Mouse (Mus musculus) MEL (cell line): Measurements from ENCODE around the gene Sdc1.

Source experiments
- CTCF ChIP-seq, 3 experiments: IDR thresholded peaks in 2 of 3; conservative IDR thresholded peaks in 1 of 3; 2 replicates each; pipeline ENCODE4 v1.5.1; 2011 to 2012; ENCODE audit warnings: low read length in 3 of 3, low read depth in 2 of 3, mild to moderate bottlenecking in 2 of 3, improper control_type of control experiment in 1 of 3, inconsistent platforms in 1 of 3, mixed read lengths in 1 of 3, moderate library complexity in 1 of 3; ENCODE audit not compliant: control insufficient read depth in 1 of 3, insufficient read depth in 1 of 3, poor library complexity in 1 of 3, severe bottlenecking in 1 of 3
- EP300 ChIP-seq, 2 experiments: IDR thresholded peaks; 2 replicates each; pipeline ENCODE4 v1.6.1; 2011; ENCODE audit warnings: improper control_type of control experiment in 2 of 2, low read length in 2 of 2, low read depth in 1 of 2, mild to moderate bottlenecking in 1 of 2
- ETS1 ChIP-seq: IDR thresholded peaks from 2 replicates; pipeline ENCODE4 v1.6.1; 2012; ENCODE audit warnings: low read depth, mild to moderate bottlenecking, inconsistent platforms, low read length, improper control_type of control experiment, moderate library complexity
- NELFE ChIP-seq: IDR thresholded peaks from 2 replicates; pipeline ENCODE4 v1.6.1; 2011; ENCODE audit warnings: low read depth, low read length, improper control_type of control experiment
- POLR2A ChIP-seq, 2 experiments: IDR thresholded peaks; 2 replicates each; pipeline ENCODE4 v1.6.1; 2011 to 2012; ENCODE audit warnings: low read length in 2 of 2, mild to moderate bottlenecking in 2 of 2, control low read depth in 1 of 2, improper control_type of control experiment in 1 of 2, low read depth in 1 of 2, moderate library complexity in 1 of 2; ENCODE audit not compliant: control insufficient read depth in 1 of 2, insufficient read depth in 1 of 2, poor library complexity in 1 of 2
- TAL1 ChIP-seq: IDR thresholded peaks from 2 replicates; pipeline ENCODE4 v1.6.1; 2012; ENCODE audit warnings: mild to moderate bottlenecking, inconsistent platforms, low read length, moderate library complexity, mixed read lengths
- TBP ChIP-seq: IDR thresholded peaks from 2 replicates; pipeline ENCODE4 v1.8.0; 2011; ENCODE audit warnings: low read depth, low read length, improper control_type of control experiment
- USF1 ChIP-seq: IDR thresholded peaks from 2 replicates; pipeline ENCODE4 v1.6.1; 2014; ENCODE audit warnings: low read depth, mild to moderate bottlenecking, inconsistent platforms, low read length, improper control_type of control experiment, moderate library complexity

GRCm38 (mm10) chr12:8761058-8761457, 10.1 kb upstream of the Sdc1 start:
- TF ChIP-seq CTCF (IDR thresholded peaks at IDR 0.05 in 2 of 3, conservative IDR thresholded peaks at IDR 0.05 in 1 of 3; ENCODE audit: control insufficient read depth in 1 of 3, insufficient read depth in 1 of 3, low read depth in 2 of 3, low read length in 3 of 3, poor library complexity in 1 of 3, severe bottlenecking in 1 of 3) (no peak), ETS1 (no peak), NELFE (no peak), POLR2A (IDR thresholded peaks at IDR 0.05; ENCODE audit: control insufficient read depth in 1 of 2, insufficient read depth in 1 of 2, low read depth in 1 of 2, low read length in 2 of 2, poor library complexity in 1 of 2) (no peak), TBP (no peak), EP300 (IDR thresholded peaks at IDR 0.05; ENCODE audit: low read depth in 1 of 2, low read length in 2 of 2) (no peak), TAL1 (no peak), USF1 (no peak)
